Mouse (Mus musculus): ENCODE results near the gene Lgmn. TPM values are rescaled to one million over a fixed set of nuclear protein-coding genes. Genes with fewer than 3 reads are reported as not detected.

Lgmn gene
- polyA plus RNA-seq, 1 experiment = 73.8 TPM

DNA sequence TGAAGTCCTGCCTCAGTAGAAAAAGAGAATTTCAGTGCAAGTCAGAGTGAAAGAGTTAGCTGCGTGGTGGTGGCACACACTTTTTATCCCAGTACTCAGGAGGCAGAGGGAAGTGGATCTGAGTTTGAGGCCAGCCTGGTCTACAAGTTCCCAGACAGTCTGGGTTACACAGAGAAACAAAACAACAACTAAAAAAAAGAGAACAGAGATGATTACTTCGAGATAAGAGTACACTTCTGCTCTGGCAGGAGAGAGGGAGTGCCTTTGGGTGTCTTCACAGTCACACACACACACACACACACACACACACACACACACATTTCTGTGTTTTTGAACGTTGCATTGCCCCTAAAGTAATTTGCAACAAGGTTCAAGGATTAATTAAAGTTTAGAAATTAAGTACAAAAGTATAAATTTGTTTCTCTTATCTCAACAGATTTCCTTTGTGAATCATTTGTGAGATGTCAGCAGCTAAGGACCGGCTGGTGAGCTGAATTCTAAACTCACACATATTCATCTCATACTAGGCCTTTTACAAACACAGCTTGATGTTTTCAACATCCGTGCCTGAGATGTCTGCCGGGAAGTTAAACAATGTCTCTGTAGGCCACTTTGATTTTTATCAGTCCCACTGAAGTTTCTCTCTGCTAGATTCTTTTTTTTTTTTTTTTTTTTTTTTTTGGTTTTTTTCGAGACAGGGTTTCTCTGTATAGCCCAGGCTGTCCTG, 17.0 kb upstream of the Lgmn start:
- no peak overlapping the region for H3K27ac ChIP-seq (ENCODE audit: insufficient read depth, low read length)
- H3K4me1 ChIP-seq (ENCODE audit: control insufficient read depth, insufficient read depth, low read length) = no peaks in the 10 kb centered on the region
- H3K4me3 ChIP-seq (ENCODE audit: insufficient read depth, low read length) = no peak overlapping the region
- TF ChIP-seq CTCF (IDR thresholded peaks at IDR 0.05; ENCODE audit: borderline replicate concordance, insufficient read depth, low read length) = no peak
- no peak for TF ChIP-seq POLR2A (IDR thresholded peaks at IDR 0.05; ENCODE audit: low read depth, low read length)

DNA sequence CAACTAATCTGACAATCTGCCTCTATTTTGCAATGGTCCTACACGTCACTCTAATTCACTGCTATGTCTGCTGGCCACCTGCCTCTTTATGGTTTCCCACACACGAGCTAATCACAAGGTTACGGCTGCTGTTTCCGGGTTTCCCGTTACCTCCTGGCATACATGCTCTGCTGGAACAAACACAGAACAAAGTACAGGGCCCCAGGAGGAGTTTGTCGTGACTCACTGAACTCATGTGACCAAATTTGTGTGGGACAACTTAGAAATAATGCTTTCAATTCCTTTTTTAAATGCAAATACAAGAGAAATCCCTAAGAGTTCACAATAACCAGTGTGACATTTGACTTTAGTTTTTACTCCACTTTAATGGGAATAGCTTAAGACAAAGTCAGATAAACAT, 14.0 kb upstream of the Lgmn start:
- H3K4me3 ChIP-seq (ENCODE audit: insufficient read depth, low read length) = no peak overlapping the region
- TF ChIP-seq POLR2A (IDR thresholded peaks at IDR 0.05; ENCODE audit: low read depth, low read length) = no peak
- TF ChIP-seq CTCF (IDR thresholded peaks at IDR 0.05; ENCODE audit: borderline replicate concordance, insufficient read depth, low read length) = no peak
- no peaks in the 10 kb centered on the region for H3K4me1 ChIP-seq (ENCODE audit: control insufficient read depth, insufficient read depth, low read length)
- H3K27ac ChIP-seq (ENCODE audit: insufficient read depth, low read length) = peak overlapping the region; percentile 31; the same call in 1 of the 2 replicates

DNA sequence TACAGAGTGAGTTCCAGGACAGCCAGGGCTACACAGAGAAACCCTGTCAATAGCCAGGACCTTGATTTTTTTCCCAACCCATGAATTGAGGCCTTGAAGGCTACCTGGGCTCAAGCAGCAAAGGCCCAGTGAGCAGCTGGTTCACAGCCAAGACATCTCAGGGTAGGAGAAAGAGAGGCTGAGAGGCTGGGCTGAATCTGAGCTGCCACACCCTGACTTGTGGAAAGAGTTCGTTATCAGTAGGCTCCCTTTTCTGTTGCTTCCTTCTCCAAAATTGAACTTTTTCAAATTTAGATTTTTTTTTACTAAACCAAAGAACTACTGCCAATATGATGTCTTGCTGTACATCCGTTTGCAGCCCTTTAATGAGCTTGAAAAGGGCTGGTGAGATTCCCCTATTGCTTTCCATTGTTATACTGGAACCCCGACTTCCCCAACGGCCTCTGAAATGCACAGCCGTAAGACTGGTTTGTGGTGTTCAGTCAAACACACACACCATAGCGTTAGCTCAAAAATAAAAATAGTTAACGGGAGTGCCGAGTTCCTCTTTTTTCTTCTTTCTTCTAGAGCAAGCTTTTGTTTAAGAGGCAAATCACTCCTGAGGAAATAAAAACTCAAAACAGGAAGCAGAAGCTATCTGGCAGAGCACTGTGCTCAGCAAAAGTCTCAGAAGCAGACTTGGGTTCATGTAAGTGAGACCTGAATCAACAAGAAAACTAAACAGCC, 11.7 kb upstream of the Lgmn start:
- H3K4me3 ChIP-seq (ENCODE audit: insufficient read depth, low read length) = no peak overlapping the region
- TF ChIP-seq POLR2A (IDR thresholded peaks at IDR 0.05; ENCODE audit: low read depth, low read length) (no peak), CTCF (IDR thresholded peaks at IDR 0.05; ENCODE audit: borderline replicate concordance, insufficient read depth, low read length) (no peak)
- H3K27ac ChIP-seq (ENCODE audit: insufficient read depth, low read length) = no peak overlapping the region
- H3K4me1 ChIP-seq (ENCODE audit: control insufficient read depth, insufficient read depth, low read length) = no peaks in the 10 kb centered on the region

DNA sequence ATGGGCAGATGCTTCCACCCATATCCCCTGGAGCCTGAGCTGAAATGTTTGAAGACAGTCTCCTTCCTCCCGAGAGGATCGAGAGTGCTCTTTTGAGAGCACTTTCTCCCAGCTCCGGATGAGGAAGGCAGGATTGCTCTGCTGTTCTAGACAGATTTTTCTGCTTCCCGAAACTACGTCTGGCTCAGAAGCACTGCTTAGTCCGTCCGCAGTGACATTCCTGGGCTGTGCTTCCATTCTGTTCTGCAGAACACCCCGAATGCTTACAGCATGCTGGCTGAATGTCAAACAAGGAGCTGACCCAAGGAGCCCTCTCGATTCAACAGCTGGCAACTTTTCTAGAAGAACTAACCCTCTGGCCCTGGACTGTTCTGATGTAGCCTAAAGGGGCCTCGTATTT, 10.8 kb upstream of the Lgmn start:
- H3K4me3 ChIP-seq (ENCODE audit: insufficient read depth, low read length) = no peak overlapping the region
- no peak for TF ChIP-seq CTCF (IDR thresholded peaks at IDR 0.05; ENCODE audit: borderline replicate concordance, insufficient read depth, low read length)
- TF ChIP-seq POLR2A (IDR thresholded peaks at IDR 0.05; ENCODE audit: low read depth, low read length) = no peak
- no peaks in the 10 kb centered on the region for H3K4me1 ChIP-seq (ENCODE audit: control insufficient read depth, insufficient read depth, low read length)
- no peak overlapping the region for H3K27ac ChIP-seq (ENCODE audit: insufficient read depth, low read length)

DNA sequence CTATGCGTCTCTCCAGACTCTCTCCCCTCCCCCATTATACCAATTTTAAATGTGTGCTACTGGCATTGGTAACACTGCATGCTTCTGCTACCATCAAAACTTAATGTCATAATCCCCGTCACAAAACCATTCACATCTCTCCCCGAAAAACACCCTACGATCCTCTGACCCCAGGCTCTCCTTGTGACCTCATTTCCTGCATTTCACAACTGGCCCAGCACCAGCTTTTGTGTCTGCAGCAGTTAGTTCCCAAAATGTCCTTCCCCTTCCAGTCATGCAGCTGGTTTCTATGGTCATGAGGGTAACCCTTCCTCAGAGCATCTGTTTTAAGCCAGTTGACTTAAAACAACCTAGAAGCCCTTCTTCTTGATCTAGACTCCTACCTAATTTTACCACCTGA, 5.8 kb upstream of the Lgmn start:
- H3K4me1 ChIP-seq (ENCODE audit: control insufficient read depth, insufficient read depth, low read length) = no peaks in the 10 kb centered on the region
- H3K4me3 ChIP-seq (ENCODE audit: insufficient read depth, low read length) = no peak overlapping the region
- TF ChIP-seq POLR2A (IDR thresholded peaks at IDR 0.05; ENCODE audit: low read depth, low read length) = no peak
- TF ChIP-seq CTCF (IDR thresholded peaks at IDR 0.05; ENCODE audit: borderline replicate concordance, insufficient read depth, low read length) = no peak
- no peak overlapping the region for H3K27ac ChIP-seq (ENCODE audit: insufficient read depth, low read length)

DNA sequence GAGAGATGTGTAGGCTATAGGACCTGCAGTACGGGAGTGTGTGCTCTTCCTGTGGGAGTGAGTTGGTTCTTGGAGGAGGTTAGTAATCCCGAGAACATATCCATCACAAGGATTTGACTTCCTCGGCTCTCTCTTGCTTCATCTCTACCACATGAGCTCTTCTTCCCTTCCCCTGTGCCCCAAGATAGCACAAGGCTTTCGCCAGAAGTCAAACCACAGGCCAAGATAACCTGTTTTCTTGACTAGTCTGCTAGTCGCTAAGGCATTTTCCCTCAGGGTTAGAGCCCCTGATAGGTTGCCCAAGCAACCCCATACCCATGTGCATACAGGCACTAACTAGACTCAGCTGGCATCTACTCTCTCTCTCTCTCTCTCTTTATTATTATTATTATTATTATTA, 4.1 kb upstream of the Lgmn start:
- Histone ChIP-seq H3K27ac (ENCODE audit: insufficient read depth, low read length) (no peak overlapping the region), H3K4me1 (ENCODE audit: control insufficient read depth, insufficient read depth, low read length) (no peaks in the 10 kb centered on the region), H3K4me3 (ENCODE audit: insufficient read depth, low read length) (no peak overlapping the region)
- TF ChIP-seq POLR2A (IDR thresholded peaks at IDR 0.05; ENCODE audit: low read depth, low read length) (no peak), CTCF (IDR thresholded peaks at IDR 0.05; ENCODE audit: borderline replicate concordance, insufficient read depth, low read length) (no peak)

DNA sequence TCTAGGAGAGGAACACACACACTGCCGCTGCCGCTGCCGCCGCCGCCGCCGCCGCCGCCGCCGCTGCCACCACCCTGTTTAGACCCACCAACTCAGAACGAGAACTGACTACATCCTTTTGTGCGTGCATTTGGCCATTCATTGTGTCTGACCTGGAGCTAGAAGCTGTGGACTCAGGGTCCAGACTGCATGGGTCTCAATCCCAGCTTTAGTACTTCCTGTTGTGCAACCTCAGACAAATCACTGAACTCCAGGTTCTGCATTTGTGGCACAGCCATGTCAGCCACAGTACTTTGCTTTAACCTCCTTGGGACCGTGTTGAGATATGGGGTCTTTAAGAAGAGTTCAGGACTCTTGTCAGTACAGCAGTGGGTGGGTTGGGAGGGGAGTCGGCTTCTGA, 3.0 kb upstream of the Lgmn start:
- Histone ChIP-seq H3K4me1 (ENCODE audit: control insufficient read depth, insufficient read depth, low read length) (0 out of 2 replicates have a peak, but pooled peaks cover 2% of the 10 kb centered on the region), H3K27ac (ENCODE audit: insufficient read depth, low read length) (no peak overlapping the region), H3K4me3 (ENCODE audit: insufficient read depth, low read length) (no peak overlapping the region)
- TF ChIP-seq POLR2A (IDR thresholded peaks at IDR 0.05; ENCODE audit: low read depth, low read length) (no peak), CTCF (IDR thresholded peaks at IDR 0.05; ENCODE audit: borderline replicate concordance, insufficient read depth, low read length) (no peak)

DNA sequence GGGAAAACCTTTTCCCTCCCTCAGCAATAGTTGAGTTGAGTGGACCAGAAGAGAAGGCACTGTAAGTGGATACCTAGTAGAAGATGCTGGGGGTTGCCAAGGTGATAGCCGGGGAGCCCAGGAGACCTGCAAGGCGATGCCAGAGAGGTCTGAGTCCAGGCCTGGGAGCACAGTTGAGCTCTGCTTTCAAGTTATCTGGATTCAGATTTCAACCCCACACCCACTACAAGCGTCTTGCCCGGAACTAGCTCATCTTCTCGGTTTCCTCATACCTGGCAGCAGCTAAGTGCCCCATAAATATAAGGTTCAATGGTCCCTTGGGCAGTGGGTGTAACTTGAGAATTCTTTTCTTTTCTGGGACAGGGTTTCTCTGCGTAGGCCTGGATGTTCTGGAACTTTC, 1.5 kb upstream of the Lgmn start:
- Histone ChIP-seq H3K27ac (ENCODE audit: insufficient read depth, low read length) (no peak overlapping the region), H3K4me3 (ENCODE audit: insufficient read depth, low read length) (no peak overlapping the region), H3K4me1 (ENCODE audit: control insufficient read depth, insufficient read depth, low read length) (0 out of 2 replicates have a peak, but pooled peaks cover 2% of the 10 kb centered on the region)
- TF ChIP-seq POLR2A (IDR thresholded peaks at IDR 0.05; ENCODE audit: low read depth, low read length) (no peak), CTCF (IDR thresholded peaks at IDR 0.05; ENCODE audit: borderline replicate concordance, insufficient read depth, low read length) (no peak)

DNA sequence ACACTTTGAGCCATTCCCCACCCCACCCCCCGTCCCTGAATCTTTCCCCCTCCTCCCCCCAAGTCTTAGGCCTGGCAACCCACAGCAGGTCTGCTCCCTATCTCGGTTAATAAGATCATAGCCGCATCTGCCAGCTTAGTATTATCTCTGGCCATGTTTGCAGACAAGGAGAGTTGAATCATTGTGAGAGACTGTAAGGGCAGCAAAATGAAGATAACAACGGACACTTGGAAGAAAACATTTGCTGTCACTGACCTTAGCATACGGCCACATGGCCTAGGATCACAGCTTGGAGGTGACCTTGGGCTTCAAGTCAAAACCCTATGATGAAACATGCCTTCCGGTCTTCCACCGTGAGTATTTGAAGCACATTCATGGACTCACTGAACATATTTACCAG, 938 bp upstream of the Lgmn start:
- Histone ChIP-seq H3K4me3 (ENCODE audit: insufficient read depth, low read length) (no peak overlapping the region), H3K4me1 (ENCODE audit: control insufficient read depth, insufficient read depth, low read length) (0 out of 2 replicates have a peak, but pooled peaks cover 2% of the 10 kb centered on the region), H3K27ac (ENCODE audit: insufficient read depth, low read length) (no peak overlapping the region)
- TF ChIP-seq POLR2A (IDR thresholded peaks at IDR 0.05; ENCODE audit: low read depth, low read length) (no peak), CTCF (IDR thresholded peaks at IDR 0.05; ENCODE audit: borderline replicate concordance, insufficient read depth, low read length) (no peak)
